Mouse (Mus musculus) kidney, adult 9 months (tissue): ENCODE data around the gene Tbx1.

Experiments
- DNase-seq: peaks from one replicate; pipeline ENCODE4 v3.0.0; 2022

Gene Tbx1

DNA sequence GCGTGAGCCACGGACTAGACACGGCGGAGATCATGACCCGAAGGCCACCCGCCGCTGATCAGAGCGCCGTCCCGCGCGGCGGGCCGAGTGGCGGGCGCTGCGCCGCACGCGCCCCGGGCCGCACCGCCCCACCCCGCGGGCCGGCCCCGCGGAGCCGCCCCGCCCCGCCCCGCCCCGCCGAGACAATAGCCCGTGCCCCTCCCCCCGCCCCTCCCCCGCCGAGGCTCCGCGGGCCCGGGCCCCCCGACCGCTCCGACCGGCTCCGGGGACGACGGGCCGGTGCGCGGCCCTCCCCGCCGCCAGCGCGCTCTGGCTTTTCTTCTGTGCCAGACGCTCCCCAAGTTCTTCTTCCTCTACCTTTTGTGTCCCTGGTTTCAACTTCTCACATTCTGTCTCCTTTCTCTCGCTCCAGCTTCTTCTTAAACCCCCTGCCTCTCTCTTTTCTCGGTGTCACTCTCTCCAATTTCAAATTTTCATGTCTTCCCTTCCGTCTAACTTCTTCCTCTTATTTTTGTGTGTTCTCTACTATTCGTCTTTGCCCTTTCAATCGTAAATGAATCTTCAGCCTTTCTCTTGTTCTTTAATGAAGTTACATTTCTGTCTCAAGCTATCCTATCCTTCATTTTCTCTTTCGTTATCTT lies 3.4 kb downstream of the Tbx1 start:
- no peak for DNase-seq

DNA sequence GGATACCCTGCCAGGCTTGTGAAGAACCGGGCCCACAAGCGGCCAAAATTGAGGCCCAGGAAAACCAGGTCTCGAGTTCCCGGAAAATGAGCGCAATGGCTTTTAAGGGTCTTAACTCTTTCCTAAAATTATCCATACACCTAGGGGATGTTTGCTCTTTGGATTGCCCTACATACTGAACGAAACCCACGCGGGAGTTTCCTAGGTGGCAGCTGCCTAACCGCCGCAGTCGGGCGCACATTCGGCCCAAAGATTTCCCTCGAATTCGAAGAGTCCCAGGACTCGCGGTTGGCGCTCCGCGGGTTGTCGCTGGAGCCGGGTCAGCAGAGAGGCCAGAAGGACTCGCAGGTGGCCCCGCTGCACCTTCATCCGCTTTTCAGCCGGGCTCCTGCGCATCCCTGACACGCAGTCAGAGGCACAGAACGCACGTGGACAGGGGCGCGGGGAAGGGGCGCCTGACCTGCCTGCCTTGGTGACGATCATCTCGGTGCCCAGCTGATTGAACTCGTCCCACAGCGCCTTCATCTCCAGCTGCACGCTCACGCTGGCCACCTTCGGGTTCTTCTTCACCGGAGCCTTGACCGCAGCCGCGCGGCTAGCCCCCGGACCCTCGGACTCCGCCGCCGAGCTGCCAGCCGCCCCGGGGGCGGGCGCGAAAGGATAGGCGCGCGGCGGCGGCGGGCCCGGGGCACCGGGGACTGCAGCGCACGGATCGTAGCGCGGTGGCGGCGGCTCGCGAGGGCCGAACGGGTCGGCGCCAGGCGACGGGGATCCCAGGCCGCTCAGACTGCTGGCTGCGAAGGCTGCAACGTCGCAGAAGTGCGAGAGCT lies 4.2 kb downstream of the Tbx1 start:
- DNase-seq: no peak

DNA sequence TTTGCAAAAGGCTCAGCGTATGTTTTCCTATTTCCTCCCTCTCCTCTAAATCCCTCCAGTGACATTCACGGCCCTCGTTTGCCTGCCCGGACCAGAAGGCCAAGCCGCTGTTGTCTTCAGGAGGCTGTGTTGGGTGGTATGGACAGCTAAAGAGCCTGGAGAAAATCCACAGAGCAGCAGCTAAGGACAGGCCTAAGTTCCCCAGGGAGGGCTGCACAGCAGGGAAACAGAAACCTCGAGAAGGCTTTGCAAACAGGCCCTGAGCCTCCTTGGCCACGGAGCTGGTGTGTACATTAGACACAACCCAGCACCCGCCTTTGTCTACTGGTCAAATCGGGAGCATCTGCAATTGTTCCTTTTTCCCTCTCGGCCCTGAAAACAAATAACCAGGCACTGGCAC lies 4.8 kb downstream of the Tbx1 start:
- DNase-seq: no peak

DNA sequence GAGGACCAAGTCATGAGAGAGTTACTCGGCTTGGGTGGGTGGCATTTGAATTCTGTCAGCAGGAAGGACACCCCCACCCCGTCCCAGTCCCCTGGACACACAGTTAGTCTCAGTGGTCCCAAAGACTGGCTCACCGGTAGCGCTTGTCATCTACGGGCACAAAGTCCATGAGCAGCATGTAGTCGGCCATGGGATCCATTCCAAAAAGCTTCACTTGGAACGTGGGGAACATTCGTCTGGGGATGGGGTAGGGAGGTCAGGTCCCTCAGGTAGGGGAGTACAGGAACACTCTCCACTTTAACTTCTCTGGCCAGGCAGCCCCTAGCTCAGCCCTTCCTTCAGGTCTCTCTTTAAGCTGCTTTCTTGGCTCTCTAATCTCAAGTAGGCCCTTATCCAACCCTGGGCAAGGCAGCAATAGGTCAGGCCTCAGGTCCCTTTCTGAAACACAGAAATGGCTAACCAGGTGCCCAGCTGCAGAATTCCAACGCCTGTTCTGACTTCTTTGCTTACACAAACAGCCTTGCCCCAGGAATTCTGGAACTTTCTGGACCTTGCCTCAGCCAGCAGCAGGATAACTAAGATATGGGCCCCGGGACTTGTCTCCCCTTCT lies 5.5 kb downstream of the Tbx1 start:
- DNase-seq: no peak

DNA sequence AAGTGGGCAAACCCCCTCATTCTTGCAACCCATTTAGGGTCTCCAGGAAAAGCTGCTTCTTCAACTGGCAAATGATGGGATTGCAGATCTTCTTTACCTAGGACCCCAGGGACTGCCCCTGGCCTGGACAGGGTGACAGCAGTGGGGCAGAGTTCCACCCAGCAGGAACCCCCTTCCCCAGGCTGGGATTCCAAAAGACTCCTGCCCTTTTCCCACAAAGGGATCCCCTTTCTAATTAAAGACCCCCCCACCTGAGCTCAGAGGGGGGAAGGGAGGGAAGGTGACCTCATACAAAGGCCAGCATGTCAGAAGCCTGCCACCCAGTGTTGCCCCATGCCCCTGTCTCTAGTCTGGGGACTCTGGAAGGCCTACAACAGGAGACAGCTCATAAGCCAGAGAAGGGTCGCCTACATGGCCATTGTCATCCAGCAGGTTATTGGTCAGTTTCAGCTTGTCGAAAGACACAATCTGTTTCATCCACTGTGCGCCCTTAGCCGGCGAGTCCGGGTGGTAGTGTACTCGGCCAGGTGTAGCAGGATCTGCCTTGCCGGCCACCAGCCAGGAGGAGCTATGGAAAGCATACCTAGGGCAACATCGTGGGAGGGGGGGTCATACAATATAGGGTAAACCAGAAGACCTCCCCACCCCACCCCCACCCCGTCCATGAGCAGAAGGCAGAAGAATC lies 6.7 kb downstream of the Tbx1 start:
- no peak for DNase-seq

DNA sequence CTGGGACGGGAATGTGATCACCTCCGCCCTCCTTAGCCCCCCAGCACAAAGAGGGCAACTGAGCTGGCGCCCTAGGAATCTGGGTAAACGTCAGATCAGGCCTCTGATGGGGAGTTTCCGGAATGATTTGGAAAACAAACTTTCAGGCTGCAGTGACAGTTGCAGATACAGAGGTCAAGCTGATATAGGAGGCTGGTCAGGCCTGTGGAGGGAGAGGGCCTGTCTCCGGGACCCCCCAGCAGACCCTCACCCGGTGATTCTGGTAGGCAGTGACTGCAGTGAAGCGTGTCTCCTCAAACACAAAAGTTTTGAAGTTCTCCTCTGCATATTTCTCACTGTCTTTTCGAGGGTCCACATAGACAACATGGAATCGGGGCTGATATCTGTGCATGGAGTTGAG lies 7.3 kb downstream of the Tbx1 start:
- no peak for DNase-seq

DNA sequence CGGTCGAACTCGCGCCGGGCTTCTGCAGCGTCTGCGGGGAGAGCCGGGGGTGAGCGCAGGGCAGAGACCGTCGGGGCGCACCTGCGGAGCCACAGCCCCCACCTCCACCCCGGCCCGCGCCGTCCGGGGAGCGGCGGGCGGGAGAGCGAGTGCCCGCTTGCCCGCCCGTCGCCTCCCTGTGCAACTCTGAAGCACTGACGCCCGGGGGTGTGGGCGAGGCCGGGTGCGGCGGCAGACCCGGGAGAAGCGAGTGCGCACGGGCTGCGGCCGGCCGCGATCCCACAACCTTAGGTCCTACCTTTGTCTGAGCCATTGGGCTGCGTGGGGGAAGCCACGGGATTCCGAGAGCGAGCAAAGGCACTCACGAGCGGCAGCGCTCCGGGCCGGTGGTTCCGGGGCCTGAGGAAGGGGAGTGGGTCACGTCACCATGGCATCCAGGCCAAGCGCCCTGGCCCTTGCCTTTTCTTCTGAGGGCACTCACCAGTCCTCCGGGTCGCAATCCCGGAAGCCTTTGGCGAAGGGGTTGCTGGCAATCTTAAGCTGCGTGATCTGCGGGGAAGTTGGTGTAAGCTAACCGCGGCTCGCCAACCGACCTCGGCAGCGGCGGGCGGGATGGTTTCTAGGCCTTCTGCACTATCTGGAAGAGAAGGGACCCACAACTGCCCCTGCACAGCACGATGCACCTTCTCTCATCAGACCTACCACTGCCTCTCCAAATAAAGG lies 7.9 kb downstream of the Tbx1 start:
- DNase-seq: no peak

DNA sequence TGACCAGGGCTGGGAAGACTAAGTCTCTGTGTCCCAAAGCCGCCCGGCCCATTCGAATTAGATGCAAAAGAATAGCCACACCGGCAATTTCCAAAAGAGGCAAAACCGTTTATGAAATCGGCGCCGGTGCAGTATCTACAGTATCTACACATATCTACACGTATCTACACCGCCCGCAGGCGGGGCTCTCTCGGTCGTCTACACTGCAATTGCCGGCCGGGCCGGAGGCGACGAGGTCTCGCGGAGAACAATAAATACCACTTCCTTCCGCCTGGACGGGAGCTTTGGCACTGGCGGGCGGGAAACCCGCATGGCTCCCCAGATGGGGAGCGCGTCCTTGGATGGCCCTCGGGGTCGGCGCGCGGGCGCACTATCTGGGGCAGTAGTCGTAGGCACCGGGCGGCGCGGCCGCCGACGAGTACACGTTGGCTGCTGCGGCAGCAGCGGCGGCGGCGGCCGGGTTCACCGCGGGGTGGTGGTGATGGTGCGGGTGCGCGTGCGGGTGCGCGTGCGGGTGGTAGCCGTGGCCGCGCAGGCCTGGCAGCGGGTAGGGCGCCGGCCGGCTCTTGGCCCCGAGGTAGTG lies 8.8 kb downstream of the Tbx1 start:
- no peak for DNase-seq

DNA sequence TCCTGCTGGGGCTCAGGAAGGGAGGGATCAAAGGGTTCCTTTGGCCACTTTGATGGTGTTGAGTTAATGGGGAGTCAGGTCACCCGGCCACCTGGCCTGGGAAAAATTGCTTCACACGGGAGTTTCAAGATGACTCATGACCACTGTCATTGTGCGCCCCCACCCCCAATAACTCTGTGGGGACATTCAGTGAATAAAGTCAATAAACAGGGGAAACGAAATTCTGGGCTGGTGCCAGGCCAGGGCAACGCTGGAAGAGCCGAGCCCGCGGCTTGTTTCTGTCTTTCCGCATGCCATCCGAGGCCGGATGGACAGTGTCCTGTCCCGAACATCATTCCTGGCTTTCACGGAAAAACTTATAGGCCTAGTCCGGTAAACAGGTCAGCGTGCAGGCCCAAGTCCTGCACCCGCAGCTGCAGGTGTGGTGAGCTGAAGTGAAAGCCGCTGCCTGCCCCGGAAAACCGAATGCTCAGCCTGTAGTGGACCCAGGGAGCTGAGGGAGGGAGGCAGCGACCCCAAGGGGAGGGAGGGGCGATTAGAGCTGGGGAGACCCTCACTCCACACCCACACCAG lies 9.3 kb downstream of the Tbx1 start:
- no peak for DNase-seq

DNA sequence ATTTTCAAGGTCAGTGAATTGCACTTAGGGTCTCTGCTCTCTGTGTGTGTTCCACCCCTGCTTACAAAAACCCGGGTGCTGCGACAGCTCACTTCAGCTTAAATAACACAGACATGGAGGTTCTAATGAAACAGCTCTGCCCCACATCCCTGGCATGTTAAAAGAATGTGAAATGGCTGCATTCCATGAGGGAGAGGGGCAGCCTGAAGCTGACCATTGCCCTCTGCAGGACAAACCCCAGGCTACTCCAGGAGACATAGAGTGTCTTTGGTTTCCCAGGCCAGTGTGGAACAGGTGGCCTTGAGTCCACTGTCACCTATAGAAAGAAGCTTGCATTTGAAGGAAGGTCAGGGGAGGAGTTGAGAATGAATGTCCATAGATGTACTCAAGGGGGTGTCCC lies 10.1 kb downstream of the Tbx1 start:
- no peak for DNase-seq

DNA sequence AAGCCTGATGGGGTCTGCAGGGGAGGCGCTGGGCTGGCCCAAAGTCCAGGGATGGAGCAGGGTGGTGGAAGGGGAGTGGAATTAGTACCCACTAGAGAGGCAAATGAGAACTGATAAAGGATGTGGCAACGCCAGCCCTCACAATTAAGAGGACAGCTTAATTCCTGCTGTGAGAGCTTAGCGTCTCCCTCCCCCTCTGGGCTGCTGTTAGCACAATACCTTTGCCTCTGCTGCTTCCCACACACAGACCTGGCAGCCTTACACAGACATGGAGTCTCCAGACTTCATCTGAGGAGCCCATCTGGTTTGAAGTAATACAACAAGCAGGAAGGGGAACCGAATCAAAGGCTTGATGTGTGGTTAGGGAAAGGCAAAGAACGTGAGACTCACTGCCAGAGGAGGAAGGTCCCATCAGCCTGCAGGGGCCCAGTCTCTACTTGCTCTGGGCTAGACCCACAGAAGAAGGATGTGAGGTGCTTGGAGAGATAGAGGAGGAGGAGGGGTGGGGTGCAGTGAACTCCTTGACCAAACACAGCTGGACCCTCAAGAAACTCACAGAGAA lies 12.8 kb downstream of the Tbx1 start:
- DNase-seq: no peak

DNA sequence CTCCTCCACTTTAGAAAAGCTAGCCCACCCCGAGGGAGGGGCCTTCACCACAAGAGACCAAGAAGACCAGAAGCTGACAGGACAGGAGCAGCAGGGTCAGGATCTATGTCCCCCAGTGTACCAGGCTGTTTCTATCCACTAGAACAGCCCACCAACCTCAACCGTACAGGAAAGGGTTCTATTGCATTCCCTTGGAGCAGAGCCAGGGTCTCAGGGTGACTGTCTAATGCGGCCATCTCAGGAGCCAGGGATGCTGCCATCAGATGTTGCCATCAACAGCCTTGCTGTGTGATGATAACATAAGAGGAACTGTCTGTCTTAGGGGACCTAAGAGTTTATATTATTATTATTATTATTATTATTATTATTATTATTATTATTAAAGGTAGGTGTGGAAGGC lies 13.4 kb downstream of the Tbx1 start:
- no peak for DNase-seq

DNA sequence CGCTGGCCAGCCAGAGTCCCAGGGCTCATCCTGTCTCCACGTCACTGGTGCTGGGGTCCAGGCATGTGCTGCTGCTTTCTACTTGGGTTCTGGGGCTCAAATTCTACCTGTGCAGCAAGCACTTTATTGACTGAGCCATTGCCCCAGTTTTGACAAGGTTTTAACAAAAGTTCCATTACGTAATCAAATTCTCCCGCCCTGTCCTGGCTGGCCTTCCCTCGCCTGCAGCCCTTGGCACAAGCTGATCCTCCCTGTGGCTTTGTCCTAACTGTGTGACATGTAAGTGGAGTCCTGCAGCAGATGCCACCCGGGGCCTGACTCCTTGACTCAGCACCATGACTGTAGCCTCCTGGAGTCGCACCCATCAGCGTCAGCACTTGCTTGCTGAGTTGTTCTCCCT lies 16.3 kb downstream of the Tbx1 start:
- no peak for DNase-seq

DNA sequence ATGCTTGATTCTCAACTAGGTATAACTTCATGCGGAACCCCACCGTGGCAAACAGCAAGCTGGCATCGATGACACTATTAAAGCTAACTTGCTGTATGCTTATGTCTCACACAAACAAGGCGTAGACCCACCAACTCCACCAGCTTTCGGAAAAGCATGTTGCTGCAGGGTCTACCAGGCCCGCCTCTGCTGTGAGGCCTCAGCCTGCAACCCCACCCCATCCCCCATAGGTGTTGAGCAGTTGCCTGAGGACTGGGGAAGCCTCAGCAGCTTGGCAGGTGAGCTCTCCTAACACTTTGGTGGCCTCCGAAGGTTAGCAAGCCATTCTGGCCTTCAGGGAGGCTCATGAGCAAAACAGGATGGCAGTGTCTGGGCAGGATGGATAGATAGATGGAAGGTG lies 21.9 kb downstream of the Tbx1 start:
- DNase-seq: no peak

DNA sequence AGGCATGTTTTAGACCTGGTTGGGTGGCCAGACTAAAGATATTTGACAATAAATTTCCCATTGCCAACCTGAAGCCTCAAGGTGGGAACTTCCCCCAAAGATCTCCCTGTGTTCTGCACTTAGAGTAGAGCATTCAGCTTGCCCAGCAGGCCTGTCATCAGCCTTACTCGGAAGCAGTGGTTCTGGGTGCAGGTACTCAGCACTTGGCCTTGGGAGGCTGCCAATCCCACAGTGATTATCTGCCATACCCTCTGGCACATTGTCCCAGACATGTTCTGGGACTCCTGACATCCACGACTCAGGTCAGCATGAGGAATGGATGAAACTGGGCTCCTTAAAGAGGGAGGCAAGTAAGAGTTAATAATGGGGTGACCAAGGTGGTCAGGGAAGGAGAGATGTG lies 26.0 kb downstream of the Tbx1 start:
- DNase-seq: no peak

DNA sequence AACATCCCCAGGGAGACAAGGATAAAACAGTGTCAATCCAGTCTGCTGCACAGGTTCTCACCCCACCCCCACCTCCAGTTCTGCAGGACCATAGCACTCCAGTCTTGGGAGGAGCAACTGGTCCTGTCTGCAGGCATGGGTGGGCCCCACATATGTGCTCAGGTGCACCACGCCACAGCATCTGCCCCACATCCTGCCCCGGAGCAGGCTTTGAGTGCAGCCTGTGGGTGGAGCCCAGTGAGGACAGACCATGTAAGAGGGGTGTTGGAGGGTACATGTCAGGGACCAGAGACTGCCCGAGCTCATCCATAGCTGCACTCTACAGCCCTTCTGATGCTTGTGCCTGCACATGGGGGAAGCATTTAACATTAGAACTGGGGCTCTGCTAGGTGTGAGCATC lies 34.0 kb downstream of the Tbx1 start:
- DNase-seq: no peak

DNA sequence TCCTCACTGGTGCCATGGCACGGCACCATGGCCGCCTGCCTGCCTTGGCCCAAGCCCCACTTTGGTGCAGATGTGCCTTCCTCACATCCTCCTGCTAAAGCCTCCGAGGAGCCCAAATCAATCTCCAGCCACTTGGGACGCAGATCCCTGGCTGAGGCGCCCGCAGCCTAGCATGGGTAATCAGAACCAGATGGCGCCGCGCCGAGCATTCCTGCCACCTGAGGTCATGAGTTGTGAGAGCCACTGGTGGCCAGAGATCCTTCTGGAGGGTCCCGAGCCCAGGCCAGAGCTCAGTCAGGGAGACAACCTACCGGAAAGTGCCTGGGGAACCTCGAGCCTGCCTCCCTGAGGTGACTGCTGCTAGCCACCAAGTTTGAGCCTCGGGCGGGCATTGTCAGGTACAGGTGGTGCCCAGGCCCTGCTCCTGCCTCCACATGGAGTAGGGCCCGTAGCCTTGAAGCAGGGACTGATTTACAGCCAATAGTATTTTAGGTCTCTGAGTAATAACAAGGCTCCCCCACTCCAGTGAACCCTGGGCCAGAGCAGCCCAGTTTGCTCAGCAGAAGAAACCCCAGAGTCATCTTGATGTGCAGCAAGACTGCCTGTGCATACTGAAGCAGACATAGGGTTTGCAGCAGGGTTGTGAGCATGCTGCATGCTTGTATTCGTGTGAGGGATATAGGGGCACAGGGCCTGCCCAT lies 35.1 kb downstream of the Tbx1 start:
- no peak for DNase-seq

DNA sequence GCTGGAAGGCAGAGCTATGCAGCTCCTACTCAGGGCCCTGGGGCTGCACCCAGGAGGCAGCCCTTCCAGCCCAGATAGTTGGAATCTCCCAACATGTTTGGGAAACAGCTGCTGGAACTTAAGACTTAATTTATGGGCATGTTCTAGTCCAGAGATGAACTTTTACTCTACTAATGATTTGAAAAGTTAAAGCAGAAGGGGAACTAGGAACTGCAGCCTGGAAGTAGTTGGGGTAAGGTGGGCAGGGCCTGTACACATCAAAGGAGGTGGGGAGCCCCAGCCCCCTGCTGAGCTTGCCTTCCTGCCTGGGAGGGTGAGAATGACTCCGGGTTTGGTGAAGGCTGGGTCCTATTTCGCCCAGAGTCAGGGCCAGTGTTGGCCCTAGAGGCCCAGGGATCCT lies 35.8 kb downstream of the Tbx1 start:
- no peak for DNase-seq

DNA sequence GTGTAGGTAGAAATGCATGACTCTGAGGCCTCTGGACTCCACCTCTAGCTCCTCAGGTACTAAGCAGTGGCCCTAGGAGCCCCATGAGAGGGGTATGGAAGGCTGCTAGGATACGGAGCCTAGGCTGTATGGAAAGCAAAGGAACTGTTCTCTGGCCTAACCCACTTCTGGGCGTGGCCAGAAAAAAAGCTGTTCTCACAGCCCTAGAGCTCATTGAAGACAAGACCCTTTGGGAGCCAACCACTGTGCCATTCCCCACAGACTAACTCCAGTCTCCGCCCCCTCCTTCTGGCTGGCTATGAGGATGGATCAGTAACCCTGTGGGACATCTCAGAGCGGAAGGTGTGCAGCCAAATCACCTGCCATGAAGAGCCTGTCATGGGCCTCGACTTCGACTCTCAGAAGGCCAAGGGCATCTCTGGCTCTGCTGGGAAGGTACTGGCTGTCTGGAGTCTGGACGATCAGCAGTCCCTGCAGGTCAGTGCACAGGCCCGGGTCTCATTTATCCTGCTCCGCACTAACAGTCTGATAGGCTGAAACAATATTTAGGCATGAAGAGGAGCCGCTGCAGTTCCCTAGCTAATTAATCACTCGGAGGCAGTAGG lies 38.3 kb downstream of the Tbx1 start:
- DNase-seq: no peak

DNA sequence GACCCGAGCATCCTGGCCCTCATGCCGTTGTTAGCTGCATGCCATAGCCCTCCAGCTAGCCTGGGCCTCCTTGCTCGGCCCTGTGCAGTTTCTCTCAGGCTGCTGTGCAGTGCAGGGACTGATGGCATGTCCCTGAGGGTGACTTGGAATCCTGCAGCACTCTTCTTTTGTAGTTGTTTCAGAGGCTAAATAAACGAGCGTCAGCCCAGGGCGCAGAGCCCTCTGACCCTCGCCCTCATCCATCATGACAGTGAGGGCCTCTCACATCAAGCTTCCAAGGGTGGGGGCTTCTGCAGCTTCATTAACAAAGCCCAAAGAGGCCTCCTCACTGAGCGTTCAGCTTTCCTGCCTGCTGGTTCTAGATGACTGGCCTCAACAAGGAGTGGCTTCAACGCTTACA lies 38.9 kb downstream of the Tbx1 start:
- DNase-seq: no peak

DNA sequence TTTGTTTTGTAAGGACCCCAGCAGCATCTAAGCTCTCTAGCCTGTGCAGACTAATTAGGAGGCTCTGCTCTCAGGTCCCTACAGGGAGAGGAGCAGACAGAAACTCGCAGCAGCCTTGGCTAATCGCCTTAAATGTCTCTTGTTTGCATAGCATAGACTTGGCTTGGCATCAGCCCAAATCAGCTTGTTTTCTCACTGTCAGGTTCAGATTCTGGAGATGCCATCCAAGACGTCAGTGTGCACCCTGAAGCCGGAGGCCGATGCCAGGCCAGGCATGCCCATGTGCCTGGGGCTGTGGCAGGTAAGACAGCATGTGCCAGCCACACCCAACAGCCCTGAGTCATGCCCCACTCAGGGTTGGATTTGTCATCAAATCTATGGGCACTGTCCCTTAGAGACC lies 42.6 kb downstream of the Tbx1 start:
- no peak for DNase-seq
